Mouse (Mus musculus) E14TG2a.4 (cell line): ENCODE measurements around the gene Hpcal1.

Experiments used
- H3K27me3 ChIP-seq: 2 replicates; pipeline ENCODE4 v1.6.1; 2014; ENCODE audit warnings: low read length, control low read depth; ENCODE audit not compliant: insufficient read depth
- H3K36me3 ChIP-seq: 2 replicates; pipeline ENCODE4 v1.6.1; 2014; ENCODE audit warnings: low read length, control low read depth; ENCODE audit not compliant: insufficient read depth
- H3K4me1 ChIP-seq: replicated peaks from 2 replicates; pipeline ENCODE4 v1.6.1; 2014; ENCODE audit warnings: low read depth, low read length, control low read depth
- H3K4me3 ChIP-seq: replicated peaks from 2 replicates; pipeline ENCODE4 v1.5.1; 2014; ENCODE audit warnings: mild to moderate bottlenecking, low read length
- H3K9me3 ChIP-seq: 2 replicates; pipeline ENCODE4 v1.6.1; 2014; ENCODE audit warnings: low read length, control low read depth
- CTCF ChIP-seq: conservative IDR thresholded peaks from 2 replicates; pipeline ENCODE4 v1.5.1; 2014; ENCODE audit warnings: low read length
- NANOG ChIP-seq: IDR thresholded peaks from 2 replicates; pipeline ENCODE4 v1.6.1; 2014; ENCODE audit warnings: borderline replicate concordance, low read length, mixed read lengths
- POU5F1 ChIP-seq: IDR thresholded peaks from 2 replicates; pipeline ENCODE4 v1.6.1; 2014; ENCODE audit warnings: low read length, borderline replicate concordance

Hpcal1 gene

DNA sequence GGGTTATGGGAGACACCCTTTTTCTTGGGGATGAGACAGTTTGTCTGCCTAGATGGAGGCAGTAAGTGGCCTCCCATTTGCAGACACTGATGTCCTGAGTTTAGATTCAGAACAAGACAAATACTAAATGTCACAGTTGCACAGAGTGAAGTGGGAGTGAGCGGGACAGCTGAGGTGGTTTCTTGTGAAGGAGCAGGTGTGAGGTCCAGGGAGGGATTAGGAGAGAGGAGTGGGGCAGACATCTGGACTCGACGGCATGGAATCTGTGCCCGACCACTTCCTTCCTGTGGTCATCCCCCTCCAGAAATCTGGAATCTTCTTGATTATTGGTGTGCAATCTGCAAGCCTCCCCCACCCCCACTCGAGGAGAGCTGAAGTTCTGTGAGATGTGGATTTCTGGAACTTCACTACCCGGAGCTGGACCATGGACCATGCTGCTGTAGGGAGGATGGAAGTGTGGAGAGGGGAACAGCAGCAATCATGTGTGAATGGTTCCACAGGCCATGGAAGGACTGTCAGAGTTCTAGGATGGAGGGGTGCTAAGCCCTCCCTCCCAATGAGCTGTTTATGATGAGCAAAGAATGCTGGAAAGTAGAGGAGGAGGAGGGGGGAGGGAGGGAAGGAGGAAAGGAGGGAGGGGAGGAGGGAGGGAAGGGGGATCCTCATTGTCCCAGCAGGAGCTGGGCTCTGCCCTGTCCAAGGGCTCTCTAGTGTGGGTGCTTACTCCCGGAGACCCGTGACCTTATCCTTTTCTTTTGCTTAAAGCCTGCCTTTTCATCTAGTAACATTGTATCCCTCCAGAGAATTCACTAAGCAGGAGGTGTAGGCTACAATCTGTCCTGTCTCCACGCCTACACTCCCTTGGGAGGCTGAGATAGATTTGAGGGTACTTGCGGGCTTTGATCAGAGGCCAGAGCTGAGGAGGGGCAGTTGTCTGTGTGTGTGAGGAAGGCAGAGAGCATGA lies 56.8 kb downstream of the Hpcal1 start:
- H3K36me3 ChIP-seq: no peaks in the 10 kb centered on the region; the same call in 1 of the 2 replicates
- no peak for TF ChIP-seq CTCF
- no peak for TF ChIP-seq NANOG
- TF ChIP-seq POU5F1: no peak
- H3K27me3 ChIP-seq: no peaks in the 10 kb centered on the region
- H3K9me3 ChIP-seq: no peaks in the 10 kb centered on the region
- 0 out of 2 replicates have a peak overlapping the region, but pooled peaks have one; percentile 17 for H3K4me3 ChIP-seq
- H3K4me1 ChIP-seq: peaks cover 40% of the 10 kb centered on the region

DNA sequence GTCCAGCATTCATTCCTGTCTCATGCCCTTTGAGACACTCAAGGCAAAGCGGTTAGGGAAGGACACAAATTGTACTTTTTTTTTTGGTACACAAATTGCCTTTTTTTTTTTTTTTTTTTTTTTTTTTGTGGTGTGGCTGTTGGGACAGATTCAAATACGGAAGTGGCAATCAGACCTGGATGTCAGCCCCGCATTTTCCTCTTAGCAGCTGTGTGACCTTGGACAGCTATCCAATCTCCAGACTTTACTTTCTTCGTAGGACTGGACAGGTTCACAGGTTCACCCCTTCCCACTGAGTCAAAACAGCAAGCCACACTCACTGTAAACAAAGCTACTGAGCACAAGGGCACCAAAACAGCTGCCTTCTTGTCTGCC lies 57.5 kb downstream of the Hpcal1 start:
- H3K4me3 ChIP-seq: no peak overlapping the region
- H3K27me3 ChIP-seq: no peaks in the 10 kb centered on the region
- TF ChIP-seq POU5F1 (no peak), CTCF (no peak), NANOG (no peak)
- H3K36me3 ChIP-seq: no peaks in the 10 kb centered on the region; the same call in 1 of the 2 replicates
- H3K9me3 ChIP-seq: no peaks in the 10 kb centered on the region
- peaks cover 33% of the 10 kb centered on the region for H3K4me1 ChIP-seq

DNA sequence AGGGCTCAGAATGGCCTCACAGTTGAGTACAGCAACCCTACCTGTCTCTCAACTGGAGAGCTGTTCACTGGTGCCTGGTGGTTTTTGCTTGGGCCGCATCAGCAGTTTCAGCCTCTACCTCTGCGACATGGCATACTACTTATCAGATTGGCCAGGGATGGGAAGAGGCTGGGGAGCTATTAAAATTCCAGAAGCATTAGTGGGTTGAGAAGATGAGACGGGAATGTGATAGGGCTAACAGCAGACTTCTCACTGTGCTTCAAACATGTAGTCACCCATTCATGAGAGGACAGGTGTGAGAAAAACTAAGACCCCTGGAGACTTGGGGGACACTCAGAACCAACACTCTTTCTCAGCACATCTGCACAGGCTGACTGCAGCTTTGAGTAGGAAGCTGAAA lies 59.1 kb downstream of the Hpcal1 start:
- no peaks in the 10 kb centered on the region for H3K27me3 ChIP-seq
- H3K36me3 ChIP-seq: no peaks in the 10 kb centered on the region; the same call in 1 of the 2 replicates
- H3K4me3 ChIP-seq: no peak overlapping the region
- H3K4me1 ChIP-seq: peaks cover 29% of the 10 kb centered on the region
- H3K9me3 ChIP-seq: no peaks in the 10 kb centered on the region
- TF ChIP-seq POU5F1 (no peak), CTCF (no peak), NANOG (no peak)

DNA sequence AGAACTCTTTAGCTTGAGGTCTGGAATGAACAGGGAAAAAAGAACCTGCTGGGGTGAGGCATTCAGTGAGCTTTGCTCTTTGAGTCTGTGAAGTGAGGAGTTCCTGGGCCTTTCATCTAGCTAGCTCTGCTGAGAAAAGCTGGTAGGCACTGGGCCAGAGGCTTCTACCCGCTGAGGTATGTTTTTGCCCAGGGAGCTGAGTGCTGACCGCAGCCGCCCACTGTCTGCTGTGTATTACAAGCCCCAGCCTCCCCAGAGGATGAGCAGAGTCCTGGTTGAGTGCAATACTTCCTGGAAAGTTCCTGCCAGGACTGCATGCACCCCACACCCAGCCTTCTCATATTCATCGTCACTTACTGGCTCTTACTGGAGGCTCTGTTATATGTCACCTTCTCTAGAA lies 59.8 kb downstream of the Hpcal1 start:
- peaks cover 29% of the 10 kb centered on the region for H3K4me1 ChIP-seq
- no peaks in the 10 kb centered on the region for H3K27me3 ChIP-seq
- no peaks in the 10 kb centered on the region for H3K9me3 ChIP-seq
- no peak overlapping the region for H3K4me3 ChIP-seq
- TF ChIP-seq CTCF (no peak), POU5F1 (no peak)
- no peaks in the 10 kb centered on the region for H3K36me3 ChIP-seq

DNA sequence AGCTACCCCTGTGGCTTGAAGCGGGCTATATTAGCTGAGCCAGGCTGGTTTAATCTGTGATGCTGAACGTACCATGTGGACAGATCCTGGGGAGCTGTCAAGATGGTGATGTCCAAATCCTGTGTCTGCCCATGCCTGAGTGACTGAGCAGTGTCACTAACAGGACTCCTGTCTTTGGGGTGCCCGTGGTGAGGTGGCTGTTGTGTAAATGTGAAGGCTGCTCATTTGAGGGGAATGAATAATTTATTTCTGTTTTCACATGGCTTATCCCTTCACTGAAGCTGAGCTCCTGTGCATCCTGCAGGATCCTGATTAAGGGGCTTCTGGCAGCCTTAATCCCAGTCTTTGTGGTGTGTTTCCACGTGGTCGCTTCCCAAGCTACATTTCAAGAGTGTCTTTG lies 62.2 kb downstream of the Hpcal1 start:
- Histone ChIP-seq H3K27me3 (no peaks in the 10 kb centered on the region), H3K4me1 (peaks cover 14% of the 10 kb centered on the region), H3K4me3 (no peak overlapping the region), H3K36me3 (no peaks in the 10 kb centered on the region), H3K9me3 (no peaks in the 10 kb centered on the region; the same call in 1 of the 2 replicates)
- TF ChIP-seq POU5F1 (no peak), NANOG (no peak), CTCF (no peak)

DNA sequence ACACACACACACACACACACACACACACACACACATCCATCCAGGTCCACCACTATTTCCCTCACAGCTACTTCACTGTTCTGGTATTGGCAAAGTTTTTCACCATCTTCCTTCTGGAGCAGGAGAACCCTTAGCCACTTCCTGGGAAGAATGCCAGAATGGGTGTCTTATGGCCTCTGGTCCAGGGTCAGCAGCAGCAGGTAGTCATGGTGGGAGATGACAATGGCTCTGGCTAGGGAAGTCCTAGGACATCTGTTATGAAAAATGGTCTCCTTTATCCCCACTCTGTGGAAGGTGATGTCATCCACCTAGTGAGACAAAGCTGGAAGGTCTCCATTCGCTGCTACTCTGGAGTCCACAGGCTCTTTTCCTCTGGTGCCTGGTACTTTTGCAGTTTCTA lies 64.1 kb downstream of the Hpcal1 start:
- Histone ChIP-seq H3K36me3 (no peaks in the 10 kb centered on the region), H3K27me3 (no peaks in the 10 kb centered on the region), H3K4me1 (peaks cover 4% of the 10 kb centered on the region), H3K4me3 (no peak overlapping the region), H3K9me3 (no peaks in the 10 kb centered on the region; the same call in 1 of the 2 replicates)
- TF ChIP-seq CTCF: no peak
- TF ChIP-seq POU5F1: no peak
- TF ChIP-seq NANOG: no peak

DNA sequence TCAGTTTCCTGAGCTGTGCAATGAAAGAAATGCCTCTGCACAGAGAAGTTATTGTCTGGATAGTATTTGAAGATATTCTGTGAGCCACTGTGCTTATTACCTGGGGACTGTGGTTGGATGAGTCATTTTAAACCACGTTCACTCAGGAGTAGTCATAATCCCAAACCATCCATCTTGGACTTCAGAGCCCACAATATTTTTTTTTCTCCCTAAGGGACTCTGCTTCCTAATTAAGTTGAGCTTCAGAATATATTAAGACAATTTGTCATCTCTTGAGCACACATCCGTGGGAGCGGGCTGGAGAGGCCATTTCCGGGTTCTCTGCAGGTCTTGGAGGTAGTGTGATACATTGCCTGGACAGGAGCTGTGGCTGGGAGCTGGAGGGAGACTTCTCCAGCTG lies 66.2 kb downstream of the Hpcal1 start:
- Histone ChIP-seq H3K9me3 (peaks cover 7% of the 10 kb centered on the region), H3K27me3 (no peaks in the 10 kb centered on the region), H3K36me3 (no peaks in the 10 kb centered on the region), H3K4me3 (no peak overlapping the region), H3K4me1 (peaks cover 9% of the 10 kb centered on the region)
- TF ChIP-seq POU5F1 (no peak), CTCF (no peak), NANOG (no peak)

DNA sequence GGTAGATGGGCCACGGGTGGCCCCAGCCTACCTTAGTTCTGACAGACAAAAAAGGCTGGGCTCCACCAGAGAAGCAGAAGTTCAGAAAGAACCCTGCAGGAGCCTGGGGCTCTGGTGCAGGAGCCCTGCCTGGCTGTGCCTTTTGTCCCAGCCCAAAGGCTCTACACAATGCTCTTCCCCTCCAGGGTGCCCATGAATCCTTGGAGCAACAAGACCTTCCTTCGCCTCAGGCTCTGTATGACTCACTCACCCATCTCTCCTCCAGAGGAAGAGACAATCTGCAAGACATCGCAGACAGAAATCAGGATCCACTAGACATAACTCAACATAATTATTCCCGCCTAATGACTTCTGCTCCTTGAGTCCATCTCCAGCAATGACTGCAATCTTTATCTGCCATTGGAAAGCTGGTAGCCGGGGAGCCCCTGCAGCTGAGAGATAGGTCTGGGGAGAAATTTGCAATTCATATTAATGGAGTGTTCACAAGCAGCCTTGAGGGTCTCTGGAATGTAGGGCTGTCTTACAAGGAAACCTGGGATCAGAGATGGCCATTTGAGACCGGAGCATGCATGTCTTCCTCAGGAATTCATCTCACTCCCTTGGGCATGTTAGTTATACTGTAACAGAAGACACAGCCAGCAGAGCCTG lies 71.8 kb downstream of the Hpcal1 start:
- no peaks in the 10 kb centered on the region for H3K27me3 ChIP-seq
- peaks cover 7% of the 10 kb centered on the region for H3K9me3 ChIP-seq
- H3K36me3 ChIP-seq: no peaks in the 10 kb centered on the region
- H3K4me1 ChIP-seq: peaks cover 47% of the 10 kb centered on the region
- no peak overlapping the region for H3K4me3 ChIP-seq
- no peak for TF ChIP-seq NANOG
- no peak for TF ChIP-seq POU5F1
- no peak for TF ChIP-seq CTCF
